Mouse (Mus musculus) MEL (cell line): ENCODE measurements around the gene Hgd. TPM values are rescaled to one million over a fixed set of nuclear protein-coding genes. Genes with fewer than 3 reads are reported as not detected.

ENCODE experiments used
- DNase-seq: peaks from one replicate; pipeline ENCODE4 v3.0.0; 2011; ENCODE audit warnings: low read depth, low spot score
- H3K27ac ChIP-seq: 2 replicates; pipeline ENCODE4 v1.5.1; 2012; ENCODE audit warnings: low read depth, mild to moderate bottlenecking, control low read depth, low read length, moderate library complexity; ENCODE audit not compliant: control insufficient read depth
- H3K27me3 ChIP-seq, 2 experiments: fragments of 150-350 bp in 1 of 2; sonication (generic) in 1 of 2; 2 replicates each; pipeline ENCODE4 v1.6.1; 2012; ENCODE audit warnings: low read length in 2 of 2, mild to moderate bottlenecking in 2 of 2, improper control_type of control experiment in 1 of 2, moderate library complexity in 1 of 2; ENCODE audit not compliant: insufficient read depth in 2 of 2, control insufficient read depth in 1 of 2
- H3K36me3 ChIP-seq, 2 experiments: 2 replicates each; pipeline ENCODE4 v1.6.1; 2012 to 2014; ENCODE audit warnings: low read length in 2 of 2, improper control_type of control experiment in 1 of 2, inconsistent platforms in 1 of 2, mild to moderate bottlenecking in 1 of 2; ENCODE audit not compliant: insufficient read depth in 2 of 2, control insufficient read depth in 1 of 2
- H3K4me1 ChIP-seq, 2 experiments: fragments of 150-350 bp in 1 of 2; sonication (generic) in 1 of 2; 2 replicates each; pipeline ENCODE4 v1.6.1; 2012; ENCODE audit warnings: low read length in 2 of 2, improper control_type of control experiment in 1 of 2, mild to moderate bottlenecking in 1 of 2; ENCODE audit not compliant: insufficient read depth in 2 of 2, control insufficient read depth in 1 of 2
- H3K4me3 ChIP-seq, 2 experiments: fragments of 150-350 bp in 1 of 2; sonication (generic) in 1 of 2; 2 replicates each; pipeline ENCODE4 v1.5.1; 2012; ENCODE audit warnings: low read depth in 2 of 2, low read length in 2 of 2, mild to moderate bottlenecking in 2 of 2, moderate library complexity in 2 of 2, control low read depth in 1 of 2, improper control_type of control experiment in 1 of 2; ENCODE audit not compliant: control insufficient read depth in 1 of 2, insufficient read depth in 1 of 2
- H3K79me2 ChIP-seq: 2 replicates; pipeline ENCODE4 v1.6.1; 2012; ENCODE audit warnings: mild to moderate bottlenecking, low read length, moderate library complexity; ENCODE audit not compliant: control insufficient read depth, poor library complexity, insufficient read depth
- H3K9ac ChIP-seq: 2 replicates; pipeline ENCODE4 v1.6.1; 2012; ENCODE audit warnings: low read depth, mild to moderate bottlenecking, control low read depth, low read length, moderate library complexity; ENCODE audit not compliant: control insufficient read depth, poor library complexity, severe bottlenecking
- H3K9me3 ChIP-seq: fragments of 150-350 bp; sonication (generic); replicated peaks from 2 replicates; pipeline ENCODE4 v1.6.1; 2012; ENCODE audit warnings: mild to moderate bottlenecking, low read length, improper control_type of control experiment, moderate library complexity; ENCODE audit not compliant: insufficient read depth
- BHLHE40 ChIP-seq: IDR thresholded peaks from 2 replicates; pipeline ENCODE4 v1.6.1; 2012; ENCODE audit warnings: low read depth, mild to moderate bottlenecking, inconsistent platforms, low read length, improper control_type of control experiment, borderline replicate concordance
- CHD2 ChIP-seq: IDR thresholded peaks from 2 replicates; pipeline ENCODE4 v1.6.1; 2011; ENCODE audit warnings: low read length, improper control_type of control experiment
- CTCF ChIP-seq, 3 experiments: IDR thresholded peaks in 2 of 3; conservative IDR thresholded peaks in 1 of 3; 2 replicates each; pipeline ENCODE4 v1.5.1; 2011 to 2012; ENCODE audit warnings: low read length in 3 of 3, low read depth in 2 of 3, mild to moderate bottlenecking in 2 of 3, improper control_type of control experiment in 1 of 3, inconsistent platforms in 1 of 3, mixed read lengths in 1 of 3, moderate library complexity in 1 of 3; ENCODE audit not compliant: control insufficient read depth in 1 of 3, insufficient read depth in 1 of 3, poor library complexity in 1 of 3, severe bottlenecking in 1 of 3
- EP300 ChIP-seq, 2 experiments: IDR thresholded peaks; 2 replicates each; pipeline ENCODE4 v1.6.1; 2011; ENCODE audit warnings: improper control_type of control experiment in 2 of 2, low read length in 2 of 2, low read depth in 1 of 2, mild to moderate bottlenecking in 1 of 2
- ETS1 ChIP-seq: IDR thresholded peaks from 2 replicates; pipeline ENCODE4 v1.6.1; 2012; ENCODE audit warnings: low read depth, mild to moderate bottlenecking, inconsistent platforms, low read length, improper control_type of control experiment, moderate library complexity
- GABPA ChIP-seq: IDR thresholded peaks from 2 replicates; pipeline ENCODE4 v1.6.1; 2012; ENCODE audit warnings: low read depth, mild to moderate bottlenecking, inconsistent platforms, low read length, improper control_type of control experiment, moderate library complexity
- GATA1 ChIP-seq: IDR thresholded peaks from 2 replicates; pipeline ENCODE4 v1.6.1; 2011; ENCODE audit warnings: low read depth, low read length, improper control_type of control experiment
- KAT2A ChIP-seq: conservative IDR thresholded peaks from 2 replicates; pipeline ENCODE4 v1.6.1; 2012; ENCODE audit warnings: low read depth, low read length, improper control_type of control experiment, inconsistent platforms
- MAFK ChIP-seq: IDR thresholded peaks from 2 replicates; pipeline ENCODE4 v1.6.1; 2011; ENCODE audit warnings: low read depth, mild to moderate bottlenecking, low read length, improper control_type of control experiment, borderline replicate concordance
- MAZ ChIP-seq: IDR thresholded peaks from 2 replicates; pipeline ENCODE4 v1.6.1; 2012; ENCODE audit warnings: low read depth, mild to moderate bottlenecking, inconsistent platforms, low read length, improper control_type of control experiment
- MEF2A ChIP-seq: IDR thresholded peaks from 2 replicates; pipeline ENCODE4 v1.6.1; 2014; ENCODE audit warnings: low read depth, mild to moderate bottlenecking, inconsistent platforms, low read length, improper control_type of control experiment; ENCODE audit not compliant: poor library complexity, insufficient replicate concordance, severe bottlenecking; ENCODE audit errors: extremely low read depth
- MXI1 ChIP-seq: IDR thresholded peaks from 2 replicates; pipeline ENCODE4 v1.6.1; 2011; ENCODE audit warnings: mild to moderate bottlenecking, low read depth, low read length, improper control_type of control experiment
- MYB ChIP-seq: IDR thresholded peaks from 2 replicates; pipeline ENCODE4 v1.6.1; 2011; ENCODE audit warnings: mild to moderate bottlenecking, low read depth, low read length, improper control_type of control experiment
- NELFE ChIP-seq: IDR thresholded peaks from 2 replicates; pipeline ENCODE4 v1.6.1; 2011; ENCODE audit warnings: low read depth, low read length, improper control_type of control experiment
- POLR2A ChIP-seq, 2 experiments: IDR thresholded peaks; 2 replicates each; pipeline ENCODE4 v1.6.1; 2011 to 2012; ENCODE audit warnings: low read length in 2 of 2, mild to moderate bottlenecking in 2 of 2, control low read depth in 1 of 2, improper control_type of control experiment in 1 of 2, low read depth in 1 of 2, moderate library complexity in 1 of 2; ENCODE audit not compliant: control insufficient read depth in 1 of 2, insufficient read depth in 1 of 2, poor library complexity in 1 of 2
- POLR2AphosphoS2 ChIP-seq: IDR thresholded peaks from 2 replicates; pipeline ENCODE4 v1.6.1; 2011; ENCODE audit warnings: low read length, improper control_type of control experiment
- RAD21 ChIP-seq: IDR thresholded peaks from 2 replicates; pipeline ENCODE4 v1.6.1; 2011; ENCODE audit warnings: mild to moderate bottlenecking, low read depth, low read length, improper control_type of control experiment
- RCOR1 ChIP-seq: IDR thresholded peaks from 2 replicates; pipeline ENCODE4 v1.6.1; 2012; ENCODE audit warnings: low read depth, mild to moderate bottlenecking, inconsistent platforms, low read length, improper control_type of control experiment
- SIN3A ChIP-seq: IDR thresholded peaks from 2 replicates; pipeline ENCODE4 v1.6.1; 2012; ENCODE audit warnings: low read length, improper control_type of control experiment, inconsistent platforms
- TAL1 ChIP-seq: IDR thresholded peaks from 2 replicates; pipeline ENCODE4 v1.6.1; 2012; ENCODE audit warnings: mild to moderate bottlenecking, inconsistent platforms, low read length, moderate library complexity, mixed read lengths
- TBP ChIP-seq: IDR thresholded peaks from 2 replicates; pipeline ENCODE4 v1.8.0; 2011; ENCODE audit warnings: low read depth, low read length, improper control_type of control experiment
- TCF12 ChIP-seq: IDR thresholded peaks from 2 replicates; pipeline ENCODE4 v1.6.1; 2014; ENCODE audit warnings: low read depth, mild to moderate bottlenecking, inconsistent platforms, low read length, improper control_type of control experiment, moderate library complexity
- UBTF ChIP-seq: IDR thresholded peaks from 2 replicates; pipeline ENCODE4 v1.6.1; 2012; ENCODE audit warnings: low read depth, mild to moderate bottlenecking, inconsistent platforms, low read length, improper control_type of control experiment, moderate library complexity, borderline replicate concordance; ENCODE audit not compliant: insufficient read depth
- USF1 ChIP-seq: IDR thresholded peaks from 2 replicates; pipeline ENCODE4 v1.6.1; 2014; ENCODE audit warnings: low read depth, mild to moderate bottlenecking, inconsistent platforms, low read length, improper control_type of control experiment, moderate library complexity
- ZC3H11A ChIP-seq: IDR thresholded peaks from 2 replicates; pipeline ENCODE4 v1.6.1; 2012; ENCODE audit warnings: low read depth, mild to moderate bottlenecking, inconsistent platforms, low read length, improper control_type of control experiment
- ZMIZ1 ChIP-seq: IDR thresholded peaks from 2 replicates; pipeline ENCODE4 v1.6.1; 2012; ENCODE audit warnings: low read depth, mild to moderate bottlenecking, inconsistent platforms, low read length, improper control_type of control experiment, moderate library complexity
- ZNF384 ChIP-seq: IDR thresholded peaks from 2 replicates; pipeline ENCODE4 v1.6.1; 2012; ENCODE audit warnings: low read depth, mild to moderate bottlenecking, inconsistent platforms, low read length, improper control_type of control experiment
- polyA plus RNA-seq, 2 experiments: library from polyadenylated mRNA; stranded (reverse) in 1 of 2; unstranded in 1 of 2; fragments of >175 nt in 1 of 2; fragments of >200 nt in 1 of 2; gene quantifications; 2 replicates each; pipeline versions ENCODE4 v1.2.1 to v1.2.4; 2012; ENCODE audit warnings: low replicate concordance in 2 of 2, low read depth in 1 of 2; ENCODE audit not compliant: insufficient read length in 2 of 2, insufficient read depth in 1 of 2, missing spikeins in 1 of 2
- total RNA-seq: library from RNA; depleted of rRNA; stranded (reverse); fragments of 300-350 nt; gene quantifications from 2 replicates; pipeline ENCODE4 v1.2.3, GENCODE M21; 2012

The Hgd gene
- total and polyA plus RNA-seq, 3 experiments: not detected

GRCm38 (mm10) chr16:37649068-37649467 lies 69.1 kb downstream of the Hgd start:
- H3K27me3 ChIP-seq: no peaks in the 10 kb centered on the region
- H3K9me3 ChIP-seq: no peaks in the 10 kb centered on the region
- H3K9ac ChIP-seq: no peak overlapping the region
- no peak for DNase-seq
- TF ChIP-seq ZMIZ1: no peak
- TF ChIP-seq ETS1: no peak
- no peak for TF ChIP-seq RCOR1
- TF ChIP-seq SIN3A: no peak
- no peak for TF ChIP-seq NELFE
- TF ChIP-seq POLR2AphosphoS2: no peak
- no peak for TF ChIP-seq POLR2A (IDR thresholded peaks at IDR 0.05; ENCODE audit: control insufficient read depth in 1 of 2, insufficient read depth in 1 of 2, low read depth in 1 of 2, low read length in 2 of 2, poor library complexity in 1 of 2)
- TF ChIP-seq MAFK: no peak
- TF ChIP-seq KAT2A: no peak
- no peak for TF ChIP-seq MAZ
- TF ChIP-seq GATA1: no peak
- TF ChIP-seq TAL1: no peak
- no peak for TF ChIP-seq MYB
- no peak for TF ChIP-seq RAD21
- TF ChIP-seq USF1: no peak
- peaks cover 5 to 10% of the 10 kb centered on the region in 2 experiments; a peak in 3 of 4 replicates for H3K36me3 ChIP-seq
- no peak overlapping the region for H3K4me3 ChIP-seq
- no peak overlapping the region for H3K27ac ChIP-seq
- H3K79me2 ChIP-seq: peaks cover 26% of the 10 kb centered on the region
- H3K4me1 ChIP-seq: peaks cover 2 to 4% of the 10 kb centered on the region in 2 experiments; a peak in 2 of 4 replicates

GRCm38 (mm10) chr16:37651467-37651866 lies 71.5 kb downstream of the Hgd start:
- H3K4me3 ChIP-seq: no peak overlapping the region
- H3K36me3 ChIP-seq: peaks cover 5 to 21% of the 10 kb centered on the region in 2 experiments; a peak in 3 of 4 replicates
- TF ChIP-seq USF1 (no peak), EP300 (IDR thresholded peaks at IDR 0.05; ENCODE audit: low read depth in 1 of 2, low read length in 2 of 2) (no peak)
- TF ChIP-seq, all 39 proteins: peak for 0
- H3K9me3 ChIP-seq: no peaks in the 10 kb centered on the region
- no peak overlapping the region for H3K27ac ChIP-seq
- DNase-seq: no peak
- peaks cover 5 to 9% of the 10 kb centered on the region in 2 experiments; a peak in 3 of 4 replicates for H3K4me1 ChIP-seq
- H3K79me2 ChIP-seq: peaks cover 26% of the 10 kb centered on the region
- H3K27me3 ChIP-seq: no peaks in the 10 kb centered on the region
- no peak overlapping the region for H3K9ac ChIP-seq

- H3K9me3 ChIP-seq: no peaks in the 10 kb centered on the region
- no peak overlapping the region for H3K27ac ChIP-seq
- H3K27me3 ChIP-seq: no peaks in the 10 kb centered on the region
- no peak for DNase-seq
- peaks cover 26% of the 10 kb centered on the region for H3K79me2 ChIP-seq
- peaks cover 4 to 21% of the 10 kb centered on the region in 2 experiments; a peak in 3 of 4 replicates for H3K36me3 ChIP-seq
- no peak overlapping the region for H3K4me3 ChIP-seq
- peaks cover 5 to 9% of the 10 kb centered on the region in 2 experiments; a peak in 3 of 4 replicates for H3K4me1 ChIP-seq
- no peak overlapping the region for H3K9ac ChIP-seq
- no peak for TF ChIP-seq MYB
- no peak for TF ChIP-seq CHD2
- no peak for TF ChIP-seq GATA1
- no peak for TF ChIP-seq TCF12
- TF ChIP-seq ZC3H11A: no peak
- no peak for TF ChIP-seq ZNF384
- TF ChIP-seq BHLHE40: no peak
- TF ChIP-seq MXI1: no peak
- no peak for TF ChIP-seq UBTF
- TF ChIP-seq MEF2A: no peak
- TF ChIP-seq GABPA: no peak
- no peak for TF ChIP-seq SIN3A
- TF ChIP-seq TAL1: no peak
- TF ChIP-seq CTCF (IDR thresholded peaks at IDR 0.05 in 2 of 3, conservative IDR thresholded peaks at IDR 0.05 in 1 of 3; ENCODE audit: control insufficient read depth in 1 of 3, insufficient read depth in 1 of 3, low read depth in 2 of 3, low read length in 3 of 3, poor library complexity in 1 of 3, severe bottlenecking in 1 of 3): no peak
- TF ChIP-seq TBP: no peak
Observed at GRCm38 (mm10) chr16:37652654-37653053, 72.7 kb downstream of the Hgd start.
